Mouse (Mus musculus) skeletal muscle tissue, adult 2 months (tissue): ENCODE measurements around the gene Pkd2.
"Not testable (repeated sequence)": the region's sequence is repeated elsewhere in the genome, so short reads cannot be mapped to it uniquely, and the experiment has no call there.

Experiments used
- DNase-seq: peaks from one replicate; pipeline ENCODE4 v3.0.0-alpha.2; 2012; ENCODE audit warnings: low read depth, low spot score

The Pkd2 gene

GRCm38 (mm10) chr5:104458832-104459705 is at the start of gene Pkd2:
Gene Pkd2, plus strand, starts transcription at chr5:104459450.
- DNase-seq: peak; percentile 47

- DNase-seq: no peak
Observed at GRCm38 (mm10) chr5:104415999-104416398, 43.3 kb upstream of the Pkd2 start.

GRCm38 (mm10) chr5:104417028-104417427 is 42.2 kb upstream of the Pkd2 start:
- no peak for DNase-seq

- no peak for DNase-seq
Observed at GRCm38 (mm10) chr5:104417721-104418120, 41.5 kb upstream of the Pkd2 start.

- no peak for DNase-seq
Observed at GRCm38 (mm10) chr5:104422039-104422438, 37.2 kb upstream of the Pkd2 start.

GRCm38 (mm10) chr5:104423861-104424260 is 35.4 kb upstream of the Pkd2 start:
- no peak for DNase-seq

- no peak for DNase-seq
Observed at GRCm38 (mm10) chr5:104425949-104426348, 33.3 kb upstream of the Pkd2 start.

- no peak for DNase-seq
Observed at GRCm38 (mm10) chr5:104432886-104433285, 26.4 kb upstream of the Pkd2 start.

GRCm38 (mm10) chr5:104433968-104434565 is 25.2 kb upstream of the Pkd2 start:
- DNase-seq: no peak

- DNase-seq: no peak
Observed at GRCm38 (mm10) chr5:104434835-104435301, 24.4 kb upstream of the Pkd2 start, which contains the start of gene Spp1. Gene Spp1, plus strand, starts transcription at chr5:104435118.

GRCm38 (mm10) chr5:104436406-104437076 is 22.7 kb upstream of the Pkd2 start:
- no peak for DNase-seq

GRCm38 (mm10) chr5:104442396-104442795 is 16.9 kb upstream of the Pkd2 start:
- DNase-seq: no peak

GRCm38 (mm10) chr5:104442850-104443249 is 16.4 kb upstream of the Pkd2 start:
- DNase-seq: no peak

GRCm38 (mm10) chr5:104446156-104446555 is 13.1 kb upstream of the Pkd2 start:
- peak; percentile 45 for DNase-seq

- not testable (repeated sequence) for DNase-seq
Observed at GRCm38 (mm10) chr5:104448346-104448745, 10.9 kb upstream of the Pkd2 start.

- no peak for DNase-seq
Observed at GRCm38 (mm10) chr5:104449491-104449890, 9.8 kb upstream of the Pkd2 start.

- no peak for DNase-seq
Observed at GRCm38 (mm10) chr5:104453075-104453474, 6.2 kb upstream of the Pkd2 start.

- no peak for DNase-seq
Observed at GRCm38 (mm10) chr5:104454564-104454963, 4.7 kb upstream of the Pkd2 start.

- DNase-seq: no peak
Observed at GRCm38 (mm10) chr5:104459706-104460455, 631 bp downstream of the Pkd2 start.

GRCm38 (mm10) chr5:104460456-104460838 is 1.2 kb downstream of the Pkd2 start:
- no peak for DNase-seq

GRCm38 (mm10) chr5:104460856-104461255 is 1.6 kb downstream of the Pkd2 start:
- no peak for DNase-seq

GRCm38 (mm10) chr5:104465279-104465678 is 6.0 kb downstream of the Pkd2 start:
- no peak for DNase-seq
